Mouse (Mus musculus): ENCODE measurements at regions not wholly inside any gene's neighbourhood (a gene's known extent, or its start where the extent isn't known, plus 50 kb on each side); places are given as distances from the start of the nearest gene placed in this dataset.

- Histone ChIP-seq H3K4me1 (peaks cover 9% of the 10 kb centered on the region; the same call in 1 of the 2 replicates), H3K27me3 (no peaks in the 10 kb centered on the region), H3K9ac (no peak overlapping the region), H3K36me3 (no peaks in the 10 kb centered on the region), H3K27ac (replicated peaks) (no peak overlapping the region), H3K9me3 (replicated peaks) (no peaks in the 10 kb centered on the region), H3K4me2 (replicated peaks) (no peak overlapping the region), H3K4me3 (replicated peaks) (no peak overlapping the region)
- ATAC-seq (ENCODE audit: insufficient number of reproducible peaks, low FRiP score, low TSS enrichment, low read depth) = no peak
- 68% methylated on average over 7 of the region's 7 CpGs for WGBS
These were observed 223.9 kb upstream of the Gm12728 start for GRCm38 (mm10) chr4:105565796-105566195.

- Histone ChIP-seq H3K4me1 (peaks cover 9% of the 10 kb centered on the region; the same call in 1 of the 2 replicates), H3K9me3 (replicated peaks) (no peaks in the 10 kb centered on the region), H3K27ac (replicated peaks) (no peak overlapping the region), H3K27me3 (no peaks in the 10 kb centered on the region), H3K4me2 (replicated peaks) (no peak overlapping the region), H3K36me3 (no peaks in the 10 kb centered on the region), H3K9ac (no peak overlapping the region), H3K4me3 (replicated peaks) (no peak overlapping the region)
- 78% methylated on average over 8 of the region's 8 CpGs for WGBS
- no peak for ATAC-seq (ENCODE audit: insufficient number of reproducible peaks, low FRiP score, low TSS enrichment, low read depth)
These were observed 222.9 kb upstream of the Gm12728 start for GRCm38 (mm10) chr4:105566513-105567457.

- Histone ChIP-seq H3K4me2 (replicated peaks) (no peak overlapping the region), H3K9me3 (replicated peaks) (no peaks in the 10 kb centered on the region), H3K36me3 (no peaks in the 10 kb centered on the region), H3K27me3 (no peaks in the 10 kb centered on the region), H3K9ac (no peak overlapping the region), H3K27ac (replicated peaks) (no peak overlapping the region), H3K4me1 (0 out of 2 replicates have a peak, but pooled peaks cover 6% of the 10 kb centered on the region), H3K4me3 (replicated peaks) (no peak overlapping the region)
- ATAC-seq (ENCODE audit: insufficient number of reproducible peaks, low FRiP score, low TSS enrichment, low read depth) = no peak
- WGBS = 82% methylated on average over 1 of the region's 1 CpGs
These were observed 220.0 kb upstream of the Gm12728 start for GRCm38 (mm10) chr4:105569671-105570070.

GRCm38 (mm10) chr4:105575550-105575949 lies 214.1 kb upstream of the Gm12728 start:
- no peaks in the 10 kb centered on the region for H3K36me3 ChIP-seq
- H3K4me3 ChIP-seq (replicated peaks) = no peak overlapping the region
- H3K27ac ChIP-seq (replicated peaks) = no peak overlapping the region

GRCm38 (mm10) chr4:105580987-105581386 lies 208.7 kb upstream of the Gm12728 start:
- no peaks in the 10 kb centered on the region for H3K27me3 ChIP-seq
- 43% methylated on average over 7 of the region's 7 CpGs for WGBS
- H3K9me3 ChIP-seq (replicated peaks) = no peaks in the 10 kb centered on the region
- H3K9ac ChIP-seq = no peak overlapping the region
- H3K36me3 ChIP-seq = no peaks in the 10 kb centered on the region
- no peak overlapping the region for H3K27ac ChIP-seq (replicated peaks)
- H3K4me3 ChIP-seq (replicated peaks) = no peak overlapping the region
- H3K4me2 ChIP-seq (replicated peaks) = no peak overlapping the region
- no peak for ATAC-seq (ENCODE audit: insufficient number of reproducible peaks, low FRiP score, low TSS enrichment, low read depth)
- H3K4me1 ChIP-seq = peaks cover 5% of the 10 kb centered on the region; the same call in 1 of the 2 replicates

More at GRCm38 (mm10) chr4:105575550-105575949, 214.1 kb upstream of the Gm12728 start:
- ATAC-seq (ENCODE audit: insufficient number of reproducible peaks, low FRiP score, low TSS enrichment, low read depth) = no peak
- no peaks in the 10 kb centered on the region for H3K9me3 ChIP-seq (replicated peaks)
- no peak overlapping the region for H3K4me2 ChIP-seq (replicated peaks)
- WGBS = 68% methylated on average over 2 of the region's 2 CpGs
- no peak overlapping the region for H3K9ac ChIP-seq
- H3K4me1 ChIP-seq = no peaks in the 10 kb centered on the region
- H3K27me3 ChIP-seq = no peaks in the 10 kb centered on the region

GRCm38 (mm10) chr4:105584329-105584925 lies 205.2 kb upstream of the Gm12728 start:
- no peak overlapping the region for H3K4me2 ChIP-seq (replicated peaks)
- H3K9ac ChIP-seq = no peak overlapping the region
- no peaks in the 10 kb centered on the region for H3K9me3 ChIP-seq (replicated peaks)
- peak; percentile 15; the same call in 1 of the 2 replicates for ATAC-seq (ENCODE audit: insufficient number of reproducible peaks, low FRiP score, low TSS enrichment, low read depth)
- no peak overlapping the region for H3K4me3 ChIP-seq (replicated peaks)
- 45% methylated on average over 10 of the region's 10 CpGs for WGBS
- H3K36me3 ChIP-seq = no peaks in the 10 kb centered on the region
- H3K27me3 ChIP-seq = no peaks in the 10 kb centered on the region
- no peak overlapping the region for H3K27ac ChIP-seq (replicated peaks)
- H3K4me1 ChIP-seq = peaks cover 5% of the 10 kb centered on the region; the same call in 1 of the 2 replicates

- 73% methylated on average over 1 of the region's 1 CpGs for WGBS
- no peak for ATAC-seq (ENCODE audit: insufficient number of reproducible peaks, low FRiP score, low TSS enrichment, low read depth)
These were observed 186.0 kb upstream of the Gm12728 start for GRCm38 (mm10) chr4:105603661-105604060.

GRCm38 (mm10) chr4:105604607-105605006 lies 185.1 kb upstream of the Gm12728 start:
- H3K9ac ChIP-seq = no peak overlapping the region
- no peak overlapping the region for H3K4me3 ChIP-seq (replicated peaks)
- H3K4me2 ChIP-seq (replicated peaks) = no peak overlapping the region
- no peaks in the 10 kb centered on the region for H3K36me3 ChIP-seq
- WGBS = 89% methylated on average over 2 of the region's 2 CpGs
- H3K4me1 ChIP-seq = peaks cover 15% of the 10 kb centered on the region
- no peak for ATAC-seq (ENCODE audit: insufficient number of reproducible peaks, low FRiP score, low TSS enrichment, low read depth)
- no peaks in the 10 kb centered on the region for H3K27me3 ChIP-seq
- no peak overlapping the region for H3K27ac ChIP-seq (replicated peaks)
- H3K9me3 ChIP-seq (replicated peaks) = no peaks in the 10 kb centered on the region

More at GRCm38 (mm10) chr4:105603661-105604060, 186.0 kb upstream of the Gm12728 start:
- no peak overlapping the region for H3K4me2 ChIP-seq (replicated peaks)
- H3K4me1 ChIP-seq = peaks cover 15% of the 10 kb centered on the region
- H3K4me3 ChIP-seq (replicated peaks) = no peak overlapping the region
- no peaks in the 10 kb centered on the region for H3K36me3 ChIP-seq
- H3K27me3 ChIP-seq = no peaks in the 10 kb centered on the region
- H3K9ac ChIP-seq = no peak overlapping the region
- no peaks in the 10 kb centered on the region for H3K9me3 ChIP-seq (replicated peaks)
- H3K27ac ChIP-seq (replicated peaks) = no peak overlapping the region

- Histone ChIP-seq H3K9ac (no peak overlapping the region), H3K4me3 (replicated peaks) (no peak overlapping the region), H3K9me3 (replicated peaks) (no peaks in the 10 kb centered on the region), H3K27me3 (no peaks in the 10 kb centered on the region), H3K4me1 (peaks cover 11% of the 10 kb centered on the region), H3K4me2 (replicated peaks) (no peak overlapping the region), H3K27ac (replicated peaks) (no peak overlapping the region), H3K36me3 (no peaks in the 10 kb centered on the region)
- ATAC-seq (ENCODE audit: insufficient number of reproducible peaks, low FRiP score, low TSS enrichment, low read depth) = peak; percentile 63; the same call in 1 of the 2 replicates
- 19% methylated on average over 5 of the region's 5 CpGs for WGBS
These were observed 182.9 kb upstream of the Gm12728 start for GRCm38 (mm10) chr4:105606731-105607130.

- Histone ChIP-seq H3K4me1 (peaks cover 6% of the 10 kb centered on the region; the same call in 1 of the 2 replicates), H3K27me3 (no peaks in the 10 kb centered on the region), H3K9ac (no peak overlapping the region), H3K4me2 (replicated peaks) (no peak overlapping the region), H3K27ac (replicated peaks) (no peak overlapping the region), H3K4me3 (replicated peaks) (no peak overlapping the region), H3K9me3 (replicated peaks) (no peaks in the 10 kb centered on the region), H3K36me3 (no peaks in the 10 kb centered on the region)
- WGBS = 57% methylated on average over 6 of the region's 6 CpGs
- ATAC-seq (ENCODE audit: insufficient number of reproducible peaks, low FRiP score, low TSS enrichment, low read depth) = no peak
These were observed 178.8 kb upstream of the Gm12728 start for GRCm38 (mm10) chr4:105610917-105611316.

- Histone ChIP-seq H3K9me3 (replicated peaks) (no peaks in the 10 kb centered on the region), H3K4me2 (replicated peaks) (no peak overlapping the region), H3K4me3 (replicated peaks) (no peak overlapping the region), H3K27ac (replicated peaks) (no peak overlapping the region), H3K36me3 (no peaks in the 10 kb centered on the region), H3K27me3 (no peaks in the 10 kb centered on the region), H3K4me1 (no peaks in the 10 kb centered on the region), H3K9ac (no peak overlapping the region)
- 56% methylated on average over 2 of the region's 2 CpGs for WGBS
- ATAC-seq (ENCODE audit: insufficient number of reproducible peaks, low FRiP score, low TSS enrichment, low read depth) = no peak
These were observed 175.3 kb upstream of the Gm12728 start for GRCm38 (mm10) chr4:105614390-105614789.

All from embryonic facial prominence, embryonic 15.5 days (tissue).